Mouse (Mus musculus) intestine, embryonic 16.5 days (tissue): Measurements from ENCODE around the gene Spn. TPM values are rescaled to one million over a fixed set of nuclear protein-coding genes. Genes with fewer than 3 reads are reported as not detected.

ENCODE experiments used
- ATAC-seq: fragments of 200-750 bp; cut with Nextera tagmentation; 2 replicates; pipeline ENCODE4 v1.8.0; 2017; ENCODE audit warnings: moderate TSS enrichment, moderate library complexity
- H3K27ac ChIP-seq: fragments of 300-500 bp; sonication (generic); 2 replicates; pipeline ENCODE4 v1.5.1; 2014; ENCODE audit warnings: mild to moderate bottlenecking, low read length
- H3K27me3 ChIP-seq: fragments of 300-500 bp; sonication (generic); replicated peaks from 2 replicates; pipeline ENCODE4 v1.6.1; 2014; ENCODE audit warnings: low read length, control low read depth, mixed read lengths; ENCODE audit not compliant: control insufficient read depth, insufficient read depth
- H3K36me3 ChIP-seq: fragments of 300-500 bp; sonication (generic); 2 replicates; pipeline ENCODE4 v1.6.1; 2014; ENCODE audit warnings: low read length, control low read depth; ENCODE audit not compliant: control insufficient read depth, insufficient read depth
- H3K4me1 ChIP-seq: fragments of 300-500 bp; sonication (generic); 2 replicates; pipeline ENCODE4 v1.6.1; 2014; ENCODE audit warnings: low read length, control low read depth, mixed read lengths; ENCODE audit not compliant: control insufficient read depth, insufficient read depth
- H3K4me2 ChIP-seq: fragments of 300-500 bp; sonication (generic); 2 replicates; pipeline ENCODE4 v1.6.1; 2014; ENCODE audit warnings: low read depth, low read length, control low read depth
- H3K4me3 ChIP-seq: fragments of 300-500 bp; sonication (generic); 2 replicates; pipeline ENCODE4 v1.5.1; 2014; ENCODE audit warnings: mild to moderate bottlenecking, low read length
- H3K9ac ChIP-seq: fragments of 300-500 bp; sonication (generic); 2 replicates; pipeline ENCODE4 v1.6.1; 2014; ENCODE audit warnings: low read depth, low read length
- H3K9me3 ChIP-seq: fragments of 300-500 bp; sonication (generic); 2 replicates; pipeline ENCODE4 v1.6.1; 2016; ENCODE audit warnings: low read length, control low read depth; ENCODE audit not compliant: control insufficient read depth
- WGBS: fragments of 180-500 bp; shearing (Covaris S2); extraction: QIAGEN DNeasy Blood & Tissue Kit; methylation state at CpG from one replicate; pipeline ENCODE4 v1.1.7; 2014; 5-methylcytosine and 5-hydroxymethylcytosine counted together
- polyA plus RNA-seq: library from polyadenylated mRNA; unstranded; fragments of >200 nt; fragmentation: Nextera tagmentation; extraction: Ambion mirVana; gene quantifications from 2 replicates; pipeline ENCODE4 v1.2.1, GENCODE M21; 2015

Spn gene
- polyA plus RNA-seq, 1 experiment from 2014 or later: 0.26 TPM

GRCm38 (mm10) chr7:127103960-127104359 lies 33.7 kb downstream of the Spn start:
- H3K9me3 ChIP-seq: no peaks in the 10 kb centered on the region
- H3K4me1 ChIP-seq: peaks cover 9% of the 10 kb centered on the region
- no peak; the same call in 1 of the 2 replicates for ATAC-seq
- 62% methylated on average over 6 of the region's 6 CpGs for WGBS
- H3K9ac ChIP-seq: peak overlapping the region; percentile 34; the same call in 1 of the 2 replicates
- H3K4me3 ChIP-seq: no peak overlapping the region
- no peak overlapping the region for H3K4me2 ChIP-seq
- no peaks in the 10 kb centered on the region for H3K36me3 ChIP-seq
- peak overlapping the region; percentile 43; the same call in 1 of the 2 replicates for H3K27ac ChIP-seq
- no peaks in the 10 kb centered on the region for H3K27me3 ChIP-seq

- Histone ChIP-seq H3K4me2 (no peak overlapping the region), H3K27ac (no peak overlapping the region), H3K9ac (no peak overlapping the region), H3K4me1 (peaks cover 9% of the 10 kb centered on the region), H3K36me3 (no peaks in the 10 kb centered on the region), H3K4me3 (no peak overlapping the region), H3K9me3 (no peaks in the 10 kb centered on the region), H3K27me3 (no peaks in the 10 kb centered on the region)
- no peak for ATAC-seq
- 70% methylated on average over 6 of the region's 6 CpGs for WGBS
Measured at GRCm38 (mm10) chr7:127102148-127102547, 35.5 kb downstream of the Spn start.

- H3K36me3 ChIP-seq: no peaks in the 10 kb centered on the region
- 23% methylated on average over 2 of the region's 2 CpGs for whole genome bisulfite sequencing
- no peak overlapping the region for H3K9ac ChIP-seq
- no peak overlapping the region for H3K27ac ChIP-seq
- no peaks in the 10 kb centered on the region for H3K9me3 ChIP-seq
- H3K4me1 ChIP-seq: peaks cover 9% of the 10 kb centered on the region
- H3K4me3 ChIP-seq: no peak overlapping the region
- ATAC-seq: no peak
- H3K27me3 ChIP-seq: no peaks in the 10 kb centered on the region
- no peak overlapping the region for H3K4me2 ChIP-seq
Measured at GRCm38 (mm10) chr7:127101451-127102016, 36.1 kb downstream of the Spn start.

GRCm38 (mm10) chr7:127099528-127099927 lies 38.1 kb downstream of the Spn start:
- Histone ChIP-seq H3K4me2 (no peak overlapping the region), H3K36me3 (no peaks in the 10 kb centered on the region), H3K27me3 (no peaks in the 10 kb centered on the region), H3K9me3 (no peaks in the 10 kb centered on the region), H3K4me3 (no peak overlapping the region), H3K9ac (no peak overlapping the region), H3K4me1 (peaks cover 4% of the 10 kb centered on the region; the same call in 1 of the 2 replicates), H3K27ac (no peak overlapping the region)
- no peak for ATAC-seq
- 85% methylated on average over 4 of the region's 4 CpGs for WGBS

GRCm38 (mm10) chr7:127098950-127099349 lies 38.7 kb downstream of the Spn start:
- no peaks in the 10 kb centered on the region for H3K4me1 ChIP-seq
- H3K4me3 ChIP-seq: no peak overlapping the region
- ATAC-seq: no peak
- H3K27ac ChIP-seq: no peak overlapping the region
- no peaks in the 10 kb centered on the region for H3K36me3 ChIP-seq
- no peak overlapping the region for H3K4me2 ChIP-seq
- WGBS: 90% methylated on average over 4 of the region's 4 CpGs
- H3K9me3 ChIP-seq: no peaks in the 10 kb centered on the region
- H3K9ac ChIP-seq: no peak overlapping the region
- H3K27me3 ChIP-seq: no peaks in the 10 kb centered on the region

GRCm38 (mm10) chr7:127098521-127098920 lies 39.1 kb downstream of the Spn start:
- no peak overlapping the region for H3K4me3 ChIP-seq
- H3K4me2 ChIP-seq: no peak overlapping the region
- no peaks in the 10 kb centered on the region for H3K27me3 ChIP-seq
- H3K9me3 ChIP-seq: no peaks in the 10 kb centered on the region
- H3K27ac ChIP-seq: no peak overlapping the region
- ATAC-seq: no peak
- no peaks in the 10 kb centered on the region for H3K36me3 ChIP-seq
- 83% methylated on average over 5 of the region's 5 CpGs for WGBS
- H3K4me1 ChIP-seq: no peaks in the 10 kb centered on the region
- H3K9ac ChIP-seq: no peak overlapping the region

GRCm38 (mm10) chr7:127096456-127096855 lies 41.2 kb downstream of the Spn start:
- no peak overlapping the region for H3K4me3 ChIP-seq
- no peak overlapping the region for H3K4me2 ChIP-seq
- WGBS: 58% methylated on average over 7 of the region's 7 CpGs
- no peak for ATAC-seq
- no peaks in the 10 kb centered on the region for H3K36me3 ChIP-seq
- H3K27me3 ChIP-seq: no peaks in the 10 kb centered on the region
- no peak overlapping the region for H3K27ac ChIP-seq
- no peaks in the 10 kb centered on the region for H3K4me1 ChIP-seq
- no peak overlapping the region for H3K9ac ChIP-seq
- H3K9me3 ChIP-seq: no peaks in the 10 kb centered on the region

GRCm38 (mm10) chr7:127093914-127094313 lies 43.7 kb downstream of the Spn start:
- Histone ChIP-seq H3K27me3 (no peaks in the 10 kb centered on the region), H3K4me1 (peaks cover 13% of the 10 kb centered on the region), H3K4me2 (no peak overlapping the region), H3K27ac (no peak overlapping the region), H3K9ac (no peak overlapping the region), H3K9me3 (no peaks in the 10 kb centered on the region), H3K36me3 (no peaks in the 10 kb centered on the region), H3K4me3 (no peak overlapping the region)
- no peak for ATAC-seq
- 71% methylated on average over 3 of the region's 3 CpGs for WGBS

- H3K9me3 ChIP-seq: no peaks in the 10 kb centered on the region
- peaks cover 16% of the 10 kb centered on the region for H3K4me1 ChIP-seq
- peak within 1 kb of the TSS; percentile 20 for H3K4me3 ChIP-seq
- H3K36me3 ChIP-seq: no peaks in the 10 kb centered on the region
- no peaks in the 10 kb centered on the region for H3K27me3 ChIP-seq
- peak within 1 kb of the TSS; percentile 47 for H3K27ac ChIP-seq
- 59% methylated on average over 16 of the region's 16 CpGs for WGBS
- peak within 1 kb of the TSS; percentile 40 for H3K4me2 ChIP-seq
- peak; percentile 91 for ATAC-seq
- H3K9ac ChIP-seq: peak within 1 kb of the TSS; percentile 44
Measured at GRCm38 (mm10) chr7:127091114-127091896, 46.3 kb downstream of the Spn start, which contains the start of gene AI467606. AI467606 (plus strand) TSS chr7:127091359.
